Mouse (Mus musculus) heart, adult 11 months (tissue): ENCODE data around the gene Adam19.

Experiments
- DNase-seq: peaks from one replicate; pipeline ENCODE4 v3.0.0; 2022

Gene Adam19

DNA sequence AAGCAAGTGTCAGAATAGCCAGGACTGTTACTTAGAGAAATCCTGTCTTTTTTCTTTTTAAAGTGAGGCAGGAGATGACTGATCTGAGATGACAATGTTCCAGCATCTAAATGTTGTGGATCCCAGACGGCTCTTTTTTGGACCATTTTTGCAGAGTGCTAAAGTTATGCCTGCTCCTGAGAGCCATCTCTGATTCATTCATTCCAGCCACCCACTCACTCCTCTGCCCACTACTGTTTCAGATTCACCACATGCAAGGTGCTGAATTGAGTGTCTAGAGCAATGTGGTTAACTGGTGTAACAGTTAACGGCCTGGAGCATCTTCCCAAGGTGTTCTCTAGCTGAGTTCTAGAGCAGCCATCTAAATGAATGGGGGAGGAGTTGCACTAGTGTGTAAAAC is 79.1 kb downstream of the Adam19 start:
- no peak for DNase-seq

DNA sequence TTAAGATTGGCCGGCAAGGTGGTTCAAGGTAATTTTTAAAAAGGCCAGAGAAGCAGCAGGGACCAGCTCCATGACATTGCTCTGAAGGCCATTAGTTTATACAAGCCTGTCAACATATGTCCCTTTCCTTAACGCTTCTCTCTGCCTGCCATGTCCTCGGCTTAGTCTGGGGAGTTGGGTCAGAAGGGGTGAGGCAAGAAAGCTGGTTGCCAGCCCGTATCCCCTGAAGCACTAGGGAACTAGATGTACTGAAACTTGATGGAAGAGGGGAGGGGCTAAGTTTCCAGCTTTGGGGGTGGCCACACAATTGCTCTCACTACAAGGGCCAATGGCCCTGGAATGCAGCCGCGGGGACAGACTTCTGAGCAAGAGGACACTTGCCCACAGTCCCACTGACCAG is 87.5 kb downstream of the Adam19 start:
- no peak for DNase-seq

DNA sequence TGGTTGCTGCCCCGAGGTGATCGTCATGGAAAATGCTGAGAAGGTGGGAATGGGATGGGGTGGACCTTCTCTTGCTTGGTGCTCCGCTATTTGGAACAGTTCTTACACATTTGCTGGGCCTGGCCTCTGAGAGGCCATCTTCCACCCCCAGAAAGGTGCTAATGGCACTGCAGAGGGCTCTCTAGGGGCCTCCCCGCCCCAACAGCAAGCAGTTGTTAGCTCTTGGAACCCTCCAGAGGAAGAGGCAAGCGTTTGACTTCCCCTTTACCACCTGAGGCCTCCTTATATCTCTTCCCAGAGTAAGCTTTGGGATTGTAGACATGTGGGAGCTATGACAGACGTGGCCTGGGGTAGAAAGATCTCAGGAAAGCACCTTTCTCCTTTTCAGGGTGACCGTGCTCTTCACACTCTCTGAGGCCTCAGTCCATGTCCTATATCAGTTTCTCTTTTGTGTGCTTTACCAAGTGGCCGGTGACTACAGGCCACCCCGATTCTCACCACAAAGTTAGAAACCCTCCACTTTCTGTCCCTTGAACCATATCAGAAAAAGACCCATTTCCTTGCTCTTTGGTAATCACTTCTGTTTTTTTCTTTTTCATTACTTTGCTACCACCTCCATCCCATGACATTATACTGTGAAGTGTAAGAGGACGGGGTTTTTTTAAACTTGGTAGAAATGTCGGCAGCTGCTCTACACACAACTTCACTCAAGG is 89.5 kb downstream of the Adam19 start:
- DNase-seq = no peak

GRCm38 (mm10) chr11:46146619-46147018 is 90.8 kb downstream of the Adam19 start:
- no peak for DNase-seq

DNA sequence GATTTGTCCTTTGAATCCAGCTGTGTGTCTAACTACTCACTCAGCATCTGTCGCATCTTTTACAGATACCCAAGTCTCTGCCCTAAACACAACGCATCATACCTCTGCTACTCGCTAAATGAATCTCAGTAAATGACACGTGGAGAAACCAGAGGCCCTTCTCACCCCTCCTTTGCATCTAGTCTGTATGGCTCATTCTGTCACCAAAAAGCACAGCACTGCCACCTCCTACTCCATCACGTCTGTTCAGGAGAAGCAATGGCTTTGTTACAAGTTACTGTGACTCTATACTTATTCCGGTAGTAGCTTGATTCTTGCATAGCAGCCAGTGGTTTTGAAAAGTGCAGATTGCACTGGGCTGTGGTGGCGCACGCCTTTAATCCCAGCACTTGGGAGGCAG is 101.2 kb downstream of the Adam19 start:
- no peak for DNase-seq

GRCm38 (mm10) chr11:46157462-46157861 is 101.7 kb downstream of the Adam19 start:
- no peak for DNase-seq

DNA sequence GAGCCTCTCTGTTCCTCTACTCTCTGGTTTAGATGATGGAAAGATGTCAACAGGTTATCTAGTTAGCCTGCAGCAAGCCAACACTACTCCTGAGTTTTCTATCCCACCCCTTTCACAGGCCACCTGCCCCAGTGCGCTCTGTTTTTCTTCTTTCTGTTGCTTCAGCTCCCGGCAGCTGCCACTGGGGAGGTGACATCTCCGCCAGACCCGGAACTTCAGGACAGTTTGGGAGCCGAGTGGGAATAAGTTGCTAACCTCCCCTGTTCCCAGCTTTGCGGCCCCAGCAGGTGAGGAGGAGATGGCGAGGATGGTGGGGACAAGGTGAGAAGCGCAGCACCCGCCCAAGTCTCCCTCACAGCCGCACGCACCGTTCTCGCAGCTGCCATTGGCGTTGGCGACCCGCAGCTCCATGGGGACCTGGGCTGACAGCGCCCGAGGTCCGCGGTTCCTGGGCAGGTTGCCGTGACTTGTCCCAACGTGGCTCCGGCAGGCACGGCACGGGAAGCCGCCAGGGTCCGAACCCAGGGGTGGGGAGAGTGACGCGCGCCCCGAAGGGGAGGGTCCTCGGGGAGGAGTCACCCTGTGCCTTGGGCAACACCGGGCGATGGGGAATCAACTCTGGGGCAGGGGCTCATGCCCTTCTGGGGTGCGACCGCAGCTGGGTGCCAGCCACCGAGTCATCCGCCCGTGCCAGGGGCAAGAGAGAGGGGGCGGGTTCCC is 110.2 kb downstream of the Adam19 start, which contains the start of gene Nipal4:
Nipal4 (minus strand) TSS at position 643 of the 720 bp plus-strand sequence.
- no peak for DNase-seq

- no peak for DNase-seq
These were observed 112.7 kb downstream of the Adam19 start for GRCm38 (mm10) chr11:46168506-46168905.

DNA sequence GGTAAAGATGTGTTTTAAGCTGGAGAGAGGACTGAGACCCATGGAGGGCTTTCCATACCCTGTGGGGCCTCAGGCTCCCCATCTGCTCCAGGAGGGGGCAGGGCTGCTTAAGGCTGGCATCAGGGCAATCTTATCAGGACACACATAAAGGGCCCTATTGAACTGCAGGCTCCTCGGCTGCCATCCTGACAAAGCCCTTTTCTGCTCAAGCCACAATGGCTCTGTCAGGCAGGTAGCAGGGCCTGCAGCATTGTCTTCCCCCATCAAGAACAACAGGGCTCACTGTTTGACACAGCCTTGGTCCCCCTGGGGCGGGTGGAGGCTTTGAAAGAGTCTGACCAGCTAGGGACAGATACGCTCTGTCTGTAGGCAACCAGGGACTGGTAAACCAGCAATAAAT is 114.1 kb downstream of the Adam19 start:
- no peak for DNase-seq

- no peak for DNase-seq
These were observed 116.3 kb downstream of the Adam19 start for GRCm38 (mm10) chr11:46172128-46172527.

DNA sequence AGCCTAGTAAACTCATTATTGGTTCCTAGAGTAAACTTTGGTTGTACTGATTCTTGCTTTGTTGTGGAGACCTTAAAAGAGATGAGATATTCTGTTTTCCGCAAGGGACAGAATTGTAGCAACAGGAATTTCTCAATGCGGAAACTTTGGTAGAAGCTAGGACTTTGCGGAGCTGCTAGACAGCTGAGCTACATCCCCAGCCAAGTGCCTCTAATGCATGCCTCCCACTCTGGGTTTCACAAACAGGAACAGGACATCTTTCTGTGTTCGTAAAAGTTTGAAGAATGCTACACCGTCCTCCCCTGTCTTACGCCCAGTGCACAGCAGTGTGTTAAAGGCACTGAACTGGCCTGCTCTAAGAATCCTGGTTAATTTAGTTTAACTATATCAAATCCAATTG is 120.4 kb downstream of the Adam19 start:
- no peak for DNase-seq

- DNase-seq = no peak
These were observed 121.7 kb downstream of the Adam19 start for GRCm38 (mm10) chr11:46177246-46178043.

DNA sequence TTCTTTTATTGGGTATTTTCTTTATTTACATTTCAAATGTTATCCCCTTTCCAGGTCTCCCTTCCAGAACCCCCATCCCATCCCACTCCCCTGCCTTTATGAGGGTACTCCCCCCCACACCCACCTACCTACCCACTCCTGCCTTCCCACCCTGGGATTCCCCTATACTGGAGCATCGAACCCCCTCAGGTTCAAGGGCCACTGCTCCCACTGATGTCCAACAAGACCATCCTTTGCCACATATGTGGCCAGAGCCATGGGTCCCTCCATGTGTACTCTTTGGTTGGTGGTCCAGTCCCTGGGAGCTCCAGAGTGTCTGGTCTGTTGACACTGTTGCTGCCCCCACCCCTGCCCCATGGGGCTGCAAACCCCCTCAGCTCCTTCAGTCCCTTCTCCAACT is 126.2 kb downstream of the Adam19 start:
- peak; percentile 70 for DNase-seq

DNA sequence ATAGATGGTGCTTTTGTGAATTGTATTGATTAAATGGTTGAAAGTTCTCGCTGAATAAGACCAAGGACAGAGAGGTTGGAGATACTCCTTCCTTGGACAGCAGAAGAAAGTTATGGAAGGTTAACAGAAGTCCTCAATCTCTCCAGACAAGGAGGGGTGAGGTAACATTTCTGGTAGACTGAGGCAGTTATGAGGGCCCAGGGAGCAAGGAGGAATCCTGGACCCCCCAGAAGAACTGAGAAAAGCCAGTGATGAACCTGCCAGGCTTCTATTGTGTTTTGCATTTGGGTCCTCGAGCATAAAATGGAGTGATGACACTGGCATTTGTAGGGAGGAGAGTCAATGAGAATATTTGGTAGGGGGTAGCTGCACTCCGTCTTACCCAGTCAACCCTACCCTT is 129.2 kb downstream of the Adam19 start:
- DNase-seq = peak; percentile 62

GRCm38 (mm10) chr11:46185486-46185885 is 129.7 kb downstream of the Adam19 start:
- peak; percentile 79 for DNase-seq

DNA sequence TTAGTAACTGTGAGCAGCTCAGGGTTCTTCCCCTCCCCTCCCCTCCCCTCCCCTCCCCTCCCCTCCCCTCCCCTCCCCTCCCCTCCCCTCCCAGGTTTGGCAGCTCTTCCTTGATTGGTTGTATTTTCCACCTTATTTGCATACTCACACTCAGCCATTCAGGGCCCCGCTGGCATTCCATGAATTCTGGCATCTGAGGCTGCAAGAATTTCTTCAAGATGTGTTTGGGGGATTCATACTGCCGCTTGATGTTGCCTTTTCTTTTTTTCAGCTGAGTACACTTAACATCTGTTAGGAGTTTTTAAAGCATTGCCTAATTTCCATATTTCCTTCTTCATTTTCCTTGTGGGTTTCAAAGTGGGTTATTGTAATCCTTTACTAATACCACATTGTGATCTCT is 132.5 kb downstream of the Adam19 start:
- no peak for DNase-seq

- no peak for DNase-seq
These were observed 138.4 kb downstream of the Adam19 start for GRCm38 (mm10) chr11:46194175-46194574.
